In genomic region chr5:37354385-37354784, GRCm38 (mm10) we compare ENCODE assay signal across 9 mouse cellular contexts. TPM values are rescaled to one million over a fixed set of nuclear protein-coding genes. Genes with fewer than 3 reads are reported as not detected.
DNase-seq lines count a peak whose midpoint lies in the region; ATAC-seq and TF ChIP-seq lines count a peak whose summit lies in the region.
"Had no signal": no experiment of that assay in that cellular context is flagged by ENCODE, and none has a peak within 500 bp of the region (broad histone marks: within the 10 kb centered on the region; RNA-seq: fewer than 3 reads in every experiment).

No protein-coding gene starts in this region.

- H3K27me3 ChIP-seq in heart, embryonic 11.5 days (ENCODE audit: control insufficient read depth, insufficient read depth, low read length), result no peaks in the 10 kb centered on the region
- H3K27me3 ChIP-seq in thymus, adult 2 months (ENCODE audit: control insufficient read depth, insufficient read depth, low read length), result no peaks in the 10 kb centered on the region
- H3K27me3 ChIP-seq in kidney, postnatal 0 days (ENCODE audit: insufficient read depth, low read length), result no peaks in the 10 kb centered on the region
- H3K27me3 ChIP-seq in midbrain, postnatal 0 days (ENCODE audit: insufficient read depth, low read length), result no peaks in the 10 kb centered on the region

- peak; percentile 36 to 64 for DNase-seq in heart, postnatal 10 days
- peak; percentile 19 for DNase-seq in thymus, adult 2 months
- DNase-seq in thymus, adult 18-20 months, result no peak
- peak; percentile 20 for DNase-seq in cerebellum, adult 8-10 months
- peak; percentile 40 for DNase-seq in kidney, postnatal 0 days (ENCODE audit: low spot score)
- DNase-seq in midbrain, postnatal 0 days (ENCODE audit: low spot score), result peak; percentile 22

- intact Hi-C loops in heart, postnatal 10 days (cut with DNase I), result loop anchor here (1.0 kb wide), 1 partner anchor 56 kb away; no protein-coding TSS in a partner anchor

- no peak overlapping the region for H3K4me2 ChIP-seq in heart, embryonic 11.5 days
- H3K4me2 ChIP-seq in kidney, postnatal 0 days (ENCODE audit: low read length), result no peak overlapping the region
- no peak overlapping the region for H3K4me2 ChIP-seq in midbrain, postnatal 0 days (ENCODE audit: low read depth, low read length, poor library complexity, severe bottlenecking)

- TF ChIP-seq POLR2A in thymus, adult 2 months (IDR thresholded peaks at IDR 0.05; ENCODE audit: control insufficient read depth, extremely low read depth, insufficient read depth, low read length, poor library complexity), result no peak

- no peak overlapping the region for H3K27ac ChIP-seq in heart, embryonic 11.5 days (ENCODE audit: low read depth, low read length)
- no peak overlapping the region for H3K27ac ChIP-seq in thymus, adult 2 months (ENCODE audit: control insufficient read depth, insufficient read depth, low read length)
- H3K27ac ChIP-seq in kidney, postnatal 0 days, result no peak overlapping the region
- no peak overlapping the region for H3K27ac ChIP-seq in midbrain, postnatal 0 days (ENCODE audit: low read depth, low read length)

- no peak overlapping the region for H3K9ac ChIP-seq in heart, embryonic 11.5 days (ENCODE audit: low read depth, low read length)
- no peak overlapping the region for H3K9ac ChIP-seq in kidney, postnatal 0 days (ENCODE audit: low read depth, low read length)
- no peak overlapping the region for H3K9ac ChIP-seq in midbrain, postnatal 0 days (replicated peaks; ENCODE audit: low read length, poor library complexity, severe bottlenecking)

- H3K4me1 ChIP-seq in heart, embryonic 11.5 days (ENCODE audit: control insufficient read depth, insufficient read depth, low read length), result no peaks in the 10 kb centered on the region
- H3K4me1 ChIP-seq in thymus, adult 2 months (replicated peaks; ENCODE audit: control insufficient read depth, insufficient read depth, low read length), result no peaks in the 10 kb centered on the region
- H3K4me1 ChIP-seq in kidney, postnatal 0 days (replicated peaks; ENCODE audit: insufficient read depth, low read length), result no peaks in the 10 kb centered on the region
- H3K4me1 ChIP-seq in midbrain, postnatal 0 days (ENCODE audit: insufficient read depth, low read length), result no peaks in the 10 kb centered on the region

- ATAC-seq in heart, embryonic 11.5 days (replicated peaks; ENCODE audit: insufficient number of reproducible peaks, low FRiP score, low TSS enrichment), result no peak
- no peak for ATAC-seq in kidney, postnatal 0 days (replicated peaks; ENCODE audit: low FRiP score, low read depth)
- ATAC-seq in midbrain, postnatal 0 days (ENCODE audit: low FRiP score), result no peak
- no peak for ATAC-seq in erythroblast, adult 5-6 weeks (replicated peaks; ENCODE audit: low FRiP score, poor library complexity, severe bottlenecking)

- no peak for TF ChIP-seq CTCF in thymus, adult 2 months (IDR thresholded peaks at IDR 0.05; ENCODE audit: borderline replicate concordance, control insufficient read depth, extremely low read depth, insufficient read depth, low read length, poor library complexity)
- peak; percentile 76 for TF ChIP-seq CTCF in kidney, postnatal 0 days (IDR thresholded peaks at IDR 0.05; ENCODE audit: low read depth)
- peak; percentile 62 for TF ChIP-seq CTCF in midbrain, postnatal 0 days (IDR thresholded peaks at IDR 0.05)

- peaks cover 20% of the 10 kb centered on the region for H3K36me3 ChIP-seq in heart, embryonic 11.5 days (ENCODE audit: control insufficient read depth, insufficient read depth, low read length)
- H3K36me3 ChIP-seq in thymus, adult 2 months (ENCODE audit: control insufficient read depth, insufficient read depth, low read length), result no peaks in the 10 kb centered on the region
- H3K36me3 ChIP-seq in kidney, postnatal 0 days (ENCODE audit: insufficient read depth, low read length), result 0 out of 2 replicates have a peak, but pooled peaks cover 18% of the 10 kb centered on the region
- no peaks in the 10 kb centered on the region for H3K36me3 ChIP-seq in midbrain, postnatal 0 days (ENCODE audit: insufficient read depth, low read length)

- 0 out of 2 replicates have a peak, but pooled peaks cover 3% of the 10 kb centered on the region for H3K9me3 ChIP-seq in heart, embryonic 11.5 days (replicated peaks; ENCODE audit: control insufficient read depth, low read length)
- no peaks in the 10 kb centered on the region for H3K9me3 ChIP-seq in kidney, postnatal 0 days (replicated peaks; ENCODE audit: low read length)
- no peaks in the 10 kb centered on the region for H3K9me3 ChIP-seq in midbrain, postnatal 0 days (ENCODE audit: low read length)

- H3K4me3 ChIP-seq in heart, embryonic 11.5 days (ENCODE audit: low read depth, low read length), result no peak overlapping the region
- H3K4me3 ChIP-seq in thymus, adult 2 months (ENCODE audit: control insufficient read depth, insufficient read depth, low read length), result no peak overlapping the region
- H3K4me3 ChIP-seq in kidney, postnatal 0 days (replicated peaks; ENCODE audit: low read depth, low read length), result no peak overlapping the region
- no peak overlapping the region for H3K4me3 ChIP-seq in midbrain, postnatal 0 days (ENCODE audit: low read depth, low read length)
- H3K4me3 ChIP-seq: myocyte had no signal

- 56% methylated on average over 4 of the region's 4 CpGs for WGBS in heart, embryonic 11.5 days (ENCODE audit: insufficient replicate concordance)
- 84% methylated on average over 4 of the region's 4 CpGs for WGBS in thymus, adult 2 months
- 85% methylated on average over 4 of the region's 4 CpGs for WGBS in kidney, postnatal 0 days
- 90% methylated on average over 4 of the region's 4 CpGs for WGBS in midbrain, postnatal 0 days

RNA-seq across cellular contexts. Expression of gene Evc2, which starts 16.1 kb away (rescaled TPM):
- total RNA-seq in heart, postnatal 10 days (2021), result 1 to 10 TPM; 5.2 to 5.7 TPM
- 10.3 and 10.6 TPM in 2 replicates for polyA plus RNA-seq in heart, embryonic 11.5 days (2014; fragmentation: Nextera tagmentation; extraction: Ambion mirVana)
- polyA plus RNA-seq in thymus, adult 2 months (2012; rRNA removed), result 3.4 and 7.2 TPM in 2 replicates
- 16.3 and 17.7 TPM in 2 replicates for polyA plus RNA-seq in kidney, postnatal 0 days (2015; fragmentation: Nextera tagmentation; extraction: Ambion mirVana)
- total RNA-seq in midbrain, postnatal 0 days (2014; rRNA removed), result 3.6 and 6.7 TPM in 2 replicates
- 4.2 and 5.5 TPM in 2 replicates for polyA plus RNA-seq in midbrain, postnatal 0 days (2015; fragmentation: Nextera tagmentation; extraction: Ambion mirVana)
- not detected in 2 replicates for total RNA-seq in erythroblast, adult 5-6 weeks (2015; ENCODE audit: low replicate concordance)
- not detected in 2 replicates for total RNA-seq in erythroblast, adult 5-6 weeks (2017; ENCODE audit: low replicate concordance)

RNA-seq across cellular contexts. Expression of gene Evc, which starts 17.7 kb away (rescaled TPM):
- 10 to 100 TPM in 1 of 2 experiments, 1 to 10 TPM in 1; 6.0 to 10.0 TPM for total RNA-seq in heart, postnatal 10 days (2021)
- polyA plus RNA-seq in heart, embryonic 11.5 days (2014; fragmentation: Nextera tagmentation; extraction: Ambion mirVana), result 4.0 and 6.9 TPM in 2 replicates
- polyA plus RNA-seq in thymus, adult 2 months (2012; rRNA removed), result 2.1 and 2.5 TPM in 2 replicates
- 13.8 and 15.9 TPM in 2 replicates for polyA plus RNA-seq in kidney, postnatal 0 days (2015; fragmentation: Nextera tagmentation; extraction: Ambion mirVana)
- 8.2 and 8.3 TPM in 2 replicates for total RNA-seq in midbrain, postnatal 0 days (2014; rRNA removed)
- 2.7 and 2.8 TPM in 2 replicates for polyA plus RNA-seq in midbrain, postnatal 0 days (2015; fragmentation: Nextera tagmentation; extraction: Ambion mirVana)
- not detected in 2 replicates for total RNA-seq in erythroblast, adult 5-6 weeks (2015; ENCODE audit: low replicate concordance)
- total RNA-seq in erythroblast, adult 5-6 weeks (2017; ENCODE audit: low replicate concordance), result not detected in 2 replicates

Comparison
In these comparisons a context has a peak if more than half of its experiments do, and no peak if none do; other contexts are left out.
1. DNase-seq: peak in heart, postnatal 10 days (2 of 2), thymus, adult 2 months (single experiment), cerebellum, adult 8-10 months (single experiment), kidney, postnatal 0 days (single experiment) and midbrain, postnatal 0 days (single experiment); none in thymus, adult 18-20 months (0 of 2).